Mouse (Mus musculus): ENCODE measurements around the gene Flcn. TPM values are rescaled to one million over a fixed set of nuclear protein-coding genes. Genes with fewer than 3 reads are reported as not detected.

Flcn gene
- polyA plus RNA-seq, 1 experiment from 2014 or later, result 26.5 TPM

GRCm38 (mm10) chr11:59804409-59805110 lies 5.3 kb downstream of the Flcn start:
- Histone ChIP-seq H3K9ac (no peak overlapping the region), H3K36me3 (peaks cover 81% of the 10 kb centered on the region), H3K27me3 (replicated peaks) (no peaks in the 10 kb centered on the region), H3K4me3 (no peak overlapping the region), H3K27ac (ENCODE audit: poor library complexity, severe bottlenecking) (no peak overlapping the region), H3K4me1 (replicated peaks) (peaks cover 8% of the 10 kb centered on the region), H3K9me3 (replicated peaks) (no peaks in the 10 kb centered on the region), H3K4me2 (no peak overlapping the region)
- WGBS, result 89% methylated on average over 22 of the region's 22 CpGs
- ATAC-seq (ENCODE audit: insufficient number of reproducible peaks, low FRiP score), result no peak

GRCm38 (mm10) chr11:59803516-59803915 lies 6.3 kb downstream of the Flcn start:
- Histone ChIP-seq H3K36me3 (peaks cover 92% of the 10 kb centered on the region), H3K9me3 (replicated peaks) (no peaks in the 10 kb centered on the region), H3K27me3 (replicated peaks) (no peaks in the 10 kb centered on the region), H3K4me1 (replicated peaks) (peaks cover 4% of the 10 kb centered on the region), H3K27ac (ENCODE audit: poor library complexity, severe bottlenecking) (no peak overlapping the region), H3K9ac (no peak overlapping the region), H3K4me3 (no peak overlapping the region), H3K4me2 (no peak overlapping the region)
- ATAC-seq (ENCODE audit: insufficient number of reproducible peaks, low FRiP score), result no peak
- WGBS, result 86% methylated on average over 14 of the region's 14 CpGs

- H3K27ac ChIP-seq (ENCODE audit: poor library complexity, severe bottlenecking), result no peak overlapping the region
- no peak overlapping the region for H3K4me2 ChIP-seq
- peaks cover 96% of the 10 kb centered on the region for H3K36me3 ChIP-seq
- WGBS, result 92% methylated on average over 8 of the region's 8 CpGs
- no peak overlapping the region for H3K4me3 ChIP-seq
- no peaks in the 10 kb centered on the region for H3K4me1 ChIP-seq (replicated peaks)
- no peak overlapping the region for H3K9ac ChIP-seq
- no peaks in the 10 kb centered on the region for H3K27me3 ChIP-seq (replicated peaks)
- ATAC-seq (ENCODE audit: insufficient number of reproducible peaks, low FRiP score), result no peak
- H3K9me3 ChIP-seq (replicated peaks), result no peaks in the 10 kb centered on the region
These were observed 7.9 kb downstream of the Flcn start for GRCm38 (mm10) chr11:59801881-59802280.

GRCm38 (mm10) chr11:59800412-59800811 lies 9.4 kb downstream of the Flcn start:
- H3K27ac ChIP-seq (ENCODE audit: poor library complexity, severe bottlenecking), result no peak overlapping the region
- no peak overlapping the region for H3K9ac ChIP-seq
- H3K27me3 ChIP-seq (replicated peaks), result no peaks in the 10 kb centered on the region
- no peaks in the 10 kb centered on the region for H3K9me3 ChIP-seq (replicated peaks)
- peaks cover 96% of the 10 kb centered on the region for H3K36me3 ChIP-seq
- no peak overlapping the region for H3K4me2 ChIP-seq
- H3K4me1 ChIP-seq (replicated peaks), result no peaks in the 10 kb centered on the region
- 91% methylated on average over 10 of the region's 10 CpGs for WGBS
- H3K4me3 ChIP-seq, result no peak overlapping the region
- ATAC-seq (ENCODE audit: insufficient number of reproducible peaks, low FRiP score), result no peak

- Histone ChIP-seq H3K4me2 (no peak overlapping the region), H3K36me3 (peaks cover 72% of the 10 kb centered on the region), H3K27me3 (replicated peaks) (no peaks in the 10 kb centered on the region), H3K9ac (no peak overlapping the region), H3K27ac (ENCODE audit: poor library complexity, severe bottlenecking) (no peak overlapping the region), H3K4me3 (no peak overlapping the region), H3K4me1 (replicated peaks) (no peaks in the 10 kb centered on the region), H3K9me3 (replicated peaks) (no peaks in the 10 kb centered on the region)
- no peak for ATAC-seq (ENCODE audit: insufficient number of reproducible peaks, low FRiP score)
- 90% methylated on average over 6 of the region's 6 CpGs for WGBS
These were observed 16.4 kb downstream of the Flcn start for GRCm38 (mm10) chr11:59793390-59793789.

- Histone ChIP-seq H3K4me1 (replicated peaks) (peaks cover 13% of the 10 kb centered on the region), H3K27ac (ENCODE audit: poor library complexity, severe bottlenecking) (no peak overlapping the region), H3K4me2 (no peak overlapping the region), H3K9ac (no peak overlapping the region), H3K9me3 (replicated peaks) (no peaks in the 10 kb centered on the region), H3K27me3 (replicated peaks) (0 out of 2 replicates have a peak, but pooled peaks cover 5% of the 10 kb centered on the region), H3K36me3 (peaks cover 31% of the 10 kb centered on the region), H3K4me3 (no peak overlapping the region)
- WGBS, result 92% methylated on average over 1 of the region's 1 CpGs
- no peak for ATAC-seq (ENCODE audit: insufficient number of reproducible peaks, low FRiP score)
These were observed 20.5 kb downstream of the Flcn start for GRCm38 (mm10) chr11:59789311-59789710.

- Histone ChIP-seq H3K27ac (ENCODE audit: poor library complexity, severe bottlenecking) (no peak within 1 kb of the TSS), H3K4me3 (peak within 1 kb of the TSS; percentile 54)
These were observed 22.5 kb downstream of the Flcn start, which contains the start of gene Pld6 for GRCm38 (mm10) chr11:59787199-59787781. TSS of gene Pld6 (minus strand) at chr11:59787645.

GRCm38 (mm10) chr11:59786444-59787198 lies 23.2 kb downstream of the Flcn start:
- Histone ChIP-seq H3K4me2 (peak overlapping the region; percentile 90), H3K36me3 (peaks cover 6% of the 10 kb centered on the region), H3K27ac (ENCODE audit: poor library complexity, severe bottlenecking) (no peak overlapping the region), H3K4me1 (replicated peaks) (peaks cover 15% of the 10 kb centered on the region), H3K27me3 (replicated peaks) (0 out of 2 replicates have a peak, but pooled peaks cover 5% of the 10 kb centered on the region), H3K9ac (peak overlapping the region; percentile 72), H3K4me3 (peak overlapping the region; percentile 54), H3K9me3 (replicated peaks) (no peaks in the 10 kb centered on the region)
- 47% methylated on average over 15 of the region's 15 CpGs for WGBS
- 0 out of 2 replicates have a peak, but pooled peaks have one; percentile 1 for ATAC-seq (ENCODE audit: insufficient number of reproducible peaks, low FRiP score)

More at GRCm38 (mm10) chr11:59787199-59787781, 22.5 kb downstream of the Flcn start, which contains the start of gene Pld6:
- peak; percentile 81 for ATAC-seq (ENCODE audit: insufficient number of reproducible peaks, low FRiP score)
- 0 out of 2 replicates have a peak, but pooled peaks cover 5% of the 10 kb centered on the region for H3K27me3 ChIP-seq (replicated peaks)
- under 1% methylated on average over 51 of the region's 51 CpGs for WGBS
- peak within 1 kb of the TSS; percentile 90 for H3K4me2 ChIP-seq
- H3K4me1 ChIP-seq (replicated peaks), result peaks cover 15% of the 10 kb centered on the region
- no peaks in the 10 kb centered on the region for H3K9me3 ChIP-seq (replicated peaks)
- H3K36me3 ChIP-seq, result peaks cover 13% of the 10 kb centered on the region
- peak within 1 kb of the TSS; percentile 72 for H3K9ac ChIP-seq

GRCm38 (mm10) chr11:59783591-59783990 lies 26.2 kb downstream of the Flcn start:
- no peak for ATAC-seq (ENCODE audit: insufficient number of reproducible peaks, low FRiP score)

GRCm38 (mm10) chr11:59782091-59782590 lies 27.7 kb downstream of the Flcn start:
- Histone ChIP-seq H3K9ac (no peak overlapping the region), H3K27me3 (replicated peaks) (0 out of 2 replicates have a peak, but pooled peaks cover 5% of the 10 kb centered on the region), H3K4me2 (no peak overlapping the region), H3K36me3 (peaks cover 15% of the 10 kb centered on the region), H3K4me3 (no peak overlapping the region), H3K27ac (ENCODE audit: poor library complexity, severe bottlenecking) (no peak overlapping the region), H3K9me3 (replicated peaks) (no peaks in the 10 kb centered on the region), H3K4me1 (replicated peaks) (peaks cover 21% of the 10 kb centered on the region)
- WGBS, result 79% methylated on average over 7 of the region's 7 CpGs
- ATAC-seq (ENCODE audit: insufficient number of reproducible peaks, low FRiP score), result no peak

More at GRCm38 (mm10) chr11:59783591-59783990, 26.2 kb downstream of the Flcn start:
- Histone ChIP-seq H3K27ac (ENCODE audit: poor library complexity, severe bottlenecking) (no peak overlapping the region), H3K9ac (no peak overlapping the region), H3K4me1 (replicated peaks) (peaks cover 25% of the 10 kb centered on the region), H3K4me3 (no peak overlapping the region), H3K36me3 (peaks cover 3% of the 10 kb centered on the region), H3K9me3 (replicated peaks) (no peaks in the 10 kb centered on the region), H3K4me2 (no peak overlapping the region), H3K27me3 (replicated peaks) (0 out of 2 replicates have a peak, but pooled peaks cover 5% of the 10 kb centered on the region)
- 79% methylated on average over 6 of the region's 6 CpGs for WGBS

- peaks cover 13% of the 10 kb centered on the region for H3K4me1 ChIP-seq (replicated peaks)
- no peak overlapping the region for H3K27ac ChIP-seq (ENCODE audit: poor library complexity, severe bottlenecking)
- ATAC-seq (ENCODE audit: insufficient number of reproducible peaks, low FRiP score), result no peak
- H3K27me3 ChIP-seq (replicated peaks), result no peaks in the 10 kb centered on the region
- peaks cover 34% of the 10 kb centered on the region for H3K36me3 ChIP-seq
- no peaks in the 10 kb centered on the region for H3K9me3 ChIP-seq (replicated peaks)
- 71% methylated on average over 4 of the region's 4 CpGs for WGBS
- H3K4me2 ChIP-seq, result no peak overlapping the region
- H3K4me3 ChIP-seq, result no peak overlapping the region
- no peak overlapping the region for H3K9ac ChIP-seq
These were observed 29.6 kb downstream of the Flcn start for GRCm38 (mm10) chr11:59780241-59780640.
